Mouse (Mus musculus) layer of hippocampus, adult 18-20 months (tissue): Measurements from ENCODE around the gene Tspan8. TPM values are rescaled to one million over a fixed set of nuclear protein-coding genes. Genes with fewer than 3 reads are reported as not detected.
"Not testable (repeated sequence)": the region's sequence is repeated elsewhere in the genome, so short reads cannot be mapped to it uniquely, and the experiment has no call there.

Source experiments
- DNase-seq, 2 experiments: peaks; one replicate each; pipeline ENCODE4 v3.0.0; 2022; ENCODE audit warnings: low spot score in 2 of 2
- long read RNA-seq: library from polyadenylated mRNA; stranded (forward); transcript quantifications from one replicate; pipeline ENCODE4 v2.0.0, GENCODE M21; 2021
- total RNA-seq, 2 experiments: library from RNA; stranded (reverse); gene quantifications; 2 replicates each; pipeline ENCODE4 v1.2.3; 2021

Gene Tspan8
- under 1 TPM in 1 of 2 experiments, not detected in 1; 0.33 TPM for total RNA-seq
- long read RNA-seq = 0 reads

DNA sequence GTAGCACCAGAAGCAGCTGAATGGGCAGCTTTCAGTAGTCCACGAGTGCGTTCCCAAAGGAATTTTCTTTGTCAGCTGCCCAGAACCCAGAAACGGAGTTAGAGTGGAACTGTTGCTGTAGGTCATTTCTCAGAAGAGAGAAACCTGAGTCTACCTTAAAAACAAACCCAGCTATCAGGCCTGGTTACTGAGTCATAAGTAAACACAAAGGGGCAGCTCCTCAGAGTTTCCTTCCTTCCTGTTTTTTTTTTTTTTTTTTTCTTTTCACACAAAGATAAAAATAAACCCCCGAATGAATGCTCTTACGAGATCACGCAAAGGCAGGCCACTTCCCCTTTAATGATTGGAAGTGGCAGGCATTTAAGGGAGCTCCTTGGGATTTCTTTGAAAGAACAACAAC lies at the start of gene Tspan8:
Gene Tspan8 (plus strand): TSS at position 322 of the 400 bp plus-strand sequence.
- DNase-seq = no peak

- DNase-seq = no peak
These were observed 46.6 kb upstream of the Tspan8 start for GRCm38 (mm10) chr10:115770032-115770431.

DNA sequence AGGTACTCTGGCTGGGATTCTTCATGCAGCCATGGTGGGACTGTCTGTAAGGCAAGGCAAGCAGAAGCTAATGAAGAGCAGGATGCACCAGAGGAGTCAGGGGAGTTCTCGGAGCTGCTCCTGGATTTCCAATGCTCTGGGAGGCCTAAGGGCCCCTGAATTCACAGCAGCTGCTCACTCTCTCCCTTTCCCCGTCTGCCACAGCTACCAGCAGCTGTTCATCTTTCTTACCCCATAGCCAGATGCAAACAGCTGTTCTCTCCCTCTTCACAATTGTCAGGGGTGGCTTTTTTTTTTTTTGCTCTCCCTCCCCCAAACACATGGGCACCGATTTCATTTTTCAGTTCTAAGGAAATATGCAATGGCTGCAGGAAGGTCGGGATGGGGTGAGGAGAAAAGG lies 42.2 kb upstream of the Tspan8 start:
- DNase-seq = no peak

DNA sequence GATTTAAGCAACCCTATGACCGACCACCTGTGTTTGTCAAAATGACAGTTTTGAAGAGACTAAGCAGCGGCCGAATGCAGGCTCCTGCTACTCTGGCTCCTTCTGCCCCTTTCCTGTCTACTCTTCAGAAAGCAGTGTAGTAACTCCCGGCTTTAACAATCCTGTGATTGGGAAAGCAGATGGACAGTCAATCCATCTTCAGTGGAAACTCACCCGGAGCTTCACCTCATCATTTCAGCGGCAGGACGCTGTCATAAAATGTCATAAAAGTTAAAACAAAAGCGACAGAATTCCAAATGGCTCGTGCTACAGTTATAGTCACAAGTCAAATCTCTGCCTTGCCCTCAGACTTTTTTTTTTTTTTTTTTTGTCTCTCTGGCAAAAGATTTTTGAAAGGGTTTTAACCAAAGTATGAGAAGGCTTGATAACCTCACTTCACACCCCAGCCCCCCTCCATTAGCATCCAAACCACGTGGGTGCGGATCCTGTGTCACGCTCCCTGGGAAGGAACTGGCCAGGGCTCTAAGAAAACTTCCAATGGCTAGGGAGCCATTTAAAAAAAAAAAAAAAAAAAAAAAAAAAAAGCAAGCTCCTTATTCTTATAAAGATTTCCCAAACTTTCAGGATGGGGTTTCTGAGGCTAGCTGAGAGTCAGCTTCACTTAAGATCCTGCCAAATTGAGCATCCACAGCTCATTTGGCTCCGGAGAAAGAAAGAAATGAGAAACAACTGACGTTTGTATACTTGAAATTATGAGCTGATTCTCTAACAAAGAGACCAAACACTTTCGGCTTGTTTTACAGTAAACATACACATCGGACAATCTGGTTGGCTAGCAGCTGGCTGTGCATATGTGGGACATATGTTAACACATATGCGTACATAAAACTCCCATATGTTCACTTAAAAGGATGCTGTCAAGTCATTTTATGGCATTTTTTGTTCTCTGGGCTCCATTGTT lies 40.4 kb upstream of the Tspan8 start:
- peak; percentile 8 to 61 for DNase-seq

GRCm38 (mm10) chr10:115777366-115777765 lies 39.3 kb upstream of the Tspan8 start:
- DNase-seq = no peak

DNA sequence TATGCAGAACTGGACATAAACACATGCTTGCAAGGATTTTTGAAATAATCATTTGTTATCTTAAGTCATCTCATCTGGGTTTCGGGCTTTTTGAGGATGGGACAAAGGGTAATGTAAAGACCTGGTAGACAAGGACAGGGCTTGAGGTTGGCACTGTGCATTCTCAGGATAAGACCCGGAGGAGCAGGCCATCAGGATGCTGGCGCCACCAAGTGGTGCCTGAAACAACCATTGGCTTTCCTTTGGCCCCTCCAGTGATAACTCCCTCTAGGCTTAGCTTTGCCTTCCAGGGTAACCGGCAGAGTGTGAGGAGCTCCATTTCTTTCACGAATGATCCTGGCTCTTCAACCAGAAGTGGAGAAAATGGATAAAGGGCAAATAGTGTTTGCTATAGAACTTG lies 38.0 kb upstream of the Tspan8 start:
- DNase-seq = peak in 1 of 2 experiments; percentile 30

DNA sequence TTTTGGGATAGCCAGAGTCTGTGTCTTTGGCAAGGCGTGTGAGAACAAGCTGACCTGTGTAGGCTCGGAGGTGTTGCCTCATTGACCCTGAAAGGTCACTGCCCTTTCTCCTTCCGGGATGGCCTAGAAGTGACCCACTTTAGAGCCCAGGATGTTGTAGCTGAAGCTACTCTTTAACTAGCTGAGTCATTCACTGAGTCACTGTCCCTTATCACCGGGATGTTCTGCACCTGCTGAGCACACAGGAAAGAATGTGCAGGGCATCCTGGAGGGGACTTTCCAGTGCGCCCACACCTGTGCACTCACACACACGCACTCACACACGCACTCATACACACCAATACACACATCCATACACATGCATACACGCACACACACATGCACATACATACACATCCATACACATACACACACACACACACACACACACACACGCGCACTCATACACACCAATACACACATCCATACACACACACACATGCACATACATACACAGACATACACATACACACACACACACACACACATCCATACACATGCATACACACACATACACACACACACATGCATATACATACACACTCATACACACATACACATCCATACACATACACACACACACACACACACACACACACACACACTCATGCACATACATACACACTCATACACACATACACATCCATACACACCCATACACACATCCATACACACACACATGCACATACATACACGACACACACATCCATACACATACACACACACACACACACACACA lies 36.2 kb upstream of the Tspan8 start:
- no peak for DNase-seq

DNA sequence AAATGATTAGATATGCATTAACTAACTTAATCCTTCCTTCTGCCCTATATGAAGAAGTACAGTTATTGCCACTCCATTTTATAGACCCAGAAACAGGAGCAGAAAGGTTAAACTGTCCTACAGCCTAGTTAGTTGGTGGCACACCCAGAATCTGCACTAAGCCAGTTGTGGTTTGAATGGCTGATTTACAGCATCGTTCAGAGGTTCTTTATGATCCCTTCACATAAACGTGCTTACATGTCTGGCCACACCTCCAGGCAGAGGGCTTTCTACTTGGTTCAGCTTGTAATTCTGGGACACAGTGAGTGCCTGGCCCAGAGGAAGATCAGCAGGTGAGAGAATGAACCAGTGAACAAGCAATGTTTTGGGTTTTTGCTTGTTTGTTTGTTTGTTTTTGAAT lies 33.4 kb upstream of the Tspan8 start:
- no peak for DNase-seq

DNA sequence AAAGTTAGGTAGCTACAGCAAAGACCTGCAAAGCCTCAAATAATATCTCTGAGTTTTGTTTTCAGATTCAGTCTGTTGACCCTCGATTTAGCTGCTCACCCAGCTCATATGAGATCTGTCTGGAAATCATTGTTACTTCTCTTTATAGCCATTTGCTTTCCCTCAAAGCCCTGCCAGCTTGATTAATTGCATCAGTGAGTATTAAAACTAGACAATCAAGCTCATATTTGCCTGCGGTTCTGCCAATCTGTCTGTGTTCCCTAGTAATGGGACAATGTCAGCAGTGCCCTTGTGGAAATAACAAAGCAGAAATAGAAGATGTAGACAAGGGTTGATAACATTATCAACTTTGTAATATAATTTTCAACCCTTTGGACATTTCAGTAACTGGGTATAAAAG lies 25.8 kb upstream of the Tspan8 start:
- DNase-seq = peak in 1 of 2 experiments; percentile 21

DNA sequence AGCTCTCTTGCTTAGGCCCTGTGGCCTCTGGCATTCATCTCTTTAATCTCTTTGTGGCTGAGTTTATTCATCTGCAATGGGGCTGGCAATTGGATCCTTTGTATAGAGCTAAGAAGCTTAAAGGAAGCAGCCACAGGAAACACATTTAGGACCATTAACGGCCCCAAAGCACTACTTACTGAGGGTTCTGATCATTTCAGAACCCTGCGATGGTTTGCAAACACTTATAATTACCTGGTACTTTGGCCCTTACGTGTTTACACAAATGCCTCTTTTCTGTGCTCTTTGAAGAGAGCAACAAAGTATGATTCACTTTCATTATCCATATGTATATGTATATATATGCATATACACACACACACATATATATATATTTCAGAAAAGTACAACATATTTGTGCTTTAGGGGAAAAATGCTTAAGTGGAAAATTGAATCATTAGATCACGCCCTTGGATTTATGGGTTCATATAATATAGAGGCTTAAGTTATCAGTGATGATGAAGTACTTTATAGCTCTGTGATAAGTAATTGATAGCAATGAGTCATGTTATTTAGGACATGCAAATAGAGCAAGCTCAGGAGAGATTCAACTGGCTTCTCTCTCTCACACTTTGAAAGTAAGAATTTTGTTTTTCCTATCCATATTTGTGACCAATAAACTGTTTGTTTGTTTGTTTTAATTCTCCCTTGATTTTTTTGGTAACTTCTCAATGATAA lies 20.4 kb upstream of the Tspan8 start:
- DNase-seq = no peak

- DNase-seq = no peak
These were observed 15.2 kb upstream of the Tspan8 start for GRCm38 (mm10) chr10:115801464-115801863.

GRCm38 (mm10) chr10:115803013-115803412 lies 13.6 kb upstream of the Tspan8 start:
- not testable (repeated sequence) for DNase-seq

- no peak for DNase-seq
These were observed 12.9 kb upstream of the Tspan8 start for GRCm38 (mm10) chr10:115803765-115804164.

DNA sequence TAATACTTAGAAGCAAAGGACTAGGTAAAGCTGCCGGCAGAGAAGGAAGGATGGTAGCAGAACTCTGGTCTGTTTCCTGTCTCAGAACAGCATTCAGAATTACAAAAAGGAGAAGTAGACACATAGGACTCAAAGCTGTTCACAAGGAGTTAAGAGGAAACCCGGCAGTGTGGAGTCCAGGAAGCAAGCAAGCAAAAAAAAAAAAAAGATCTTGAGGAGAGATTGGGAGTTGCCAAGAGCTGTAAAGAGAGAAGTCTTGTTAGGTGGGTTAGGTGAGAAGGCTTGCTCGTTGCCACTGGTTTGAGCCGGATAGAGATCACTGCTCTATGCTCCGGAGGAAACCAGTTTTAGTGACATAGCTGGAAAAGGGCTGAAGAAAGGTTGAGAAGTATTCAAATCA lies 10.6 kb upstream of the Tspan8 start:
- DNase-seq = no peak

DNA sequence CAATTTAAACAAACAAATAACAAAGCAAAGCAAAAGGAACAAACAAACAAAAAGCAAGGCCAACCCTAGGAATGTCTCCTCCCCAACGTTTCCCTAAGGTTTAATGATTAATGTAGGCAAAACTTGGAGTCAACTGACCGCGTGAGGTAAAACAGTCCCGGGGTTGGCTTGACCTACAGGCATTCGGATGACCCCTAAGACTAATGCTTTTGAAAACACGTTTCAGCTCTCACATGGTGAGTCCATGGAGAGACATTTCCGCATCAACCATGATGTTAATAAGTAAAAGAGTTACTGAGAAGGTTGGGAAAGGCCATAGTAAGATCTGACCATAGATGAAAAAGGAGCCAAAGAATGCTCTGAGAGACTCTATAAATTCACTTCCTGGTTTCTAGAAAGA lies 7.5 kb upstream of the Tspan8 start:
- DNase-seq = no peak

GRCm38 (mm10) chr10:115811519-115811918 lies 5.1 kb upstream of the Tspan8 start:
- no peak for DNase-seq

DNA sequence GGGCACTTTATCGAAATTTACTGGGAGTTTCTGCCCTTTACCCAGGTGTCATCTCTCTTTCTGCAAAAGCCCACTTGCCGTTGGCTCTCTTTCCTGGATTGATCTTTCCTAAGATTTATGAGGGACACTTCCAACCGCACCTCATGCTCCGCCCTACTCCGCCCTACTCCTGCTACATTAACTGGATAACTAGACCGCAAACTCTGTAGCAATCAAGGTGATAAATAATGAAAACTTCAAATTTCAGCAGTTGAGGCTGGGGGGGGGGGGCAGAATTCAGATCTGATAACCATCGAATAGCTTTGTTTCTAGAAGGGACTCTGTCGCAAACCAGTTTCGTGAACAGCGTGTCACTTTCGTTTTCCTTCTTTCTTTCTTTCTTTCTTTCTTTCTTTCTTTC lies 1.8 kb upstream of the Tspan8 start:
- DNase-seq = no peak

DNA sequence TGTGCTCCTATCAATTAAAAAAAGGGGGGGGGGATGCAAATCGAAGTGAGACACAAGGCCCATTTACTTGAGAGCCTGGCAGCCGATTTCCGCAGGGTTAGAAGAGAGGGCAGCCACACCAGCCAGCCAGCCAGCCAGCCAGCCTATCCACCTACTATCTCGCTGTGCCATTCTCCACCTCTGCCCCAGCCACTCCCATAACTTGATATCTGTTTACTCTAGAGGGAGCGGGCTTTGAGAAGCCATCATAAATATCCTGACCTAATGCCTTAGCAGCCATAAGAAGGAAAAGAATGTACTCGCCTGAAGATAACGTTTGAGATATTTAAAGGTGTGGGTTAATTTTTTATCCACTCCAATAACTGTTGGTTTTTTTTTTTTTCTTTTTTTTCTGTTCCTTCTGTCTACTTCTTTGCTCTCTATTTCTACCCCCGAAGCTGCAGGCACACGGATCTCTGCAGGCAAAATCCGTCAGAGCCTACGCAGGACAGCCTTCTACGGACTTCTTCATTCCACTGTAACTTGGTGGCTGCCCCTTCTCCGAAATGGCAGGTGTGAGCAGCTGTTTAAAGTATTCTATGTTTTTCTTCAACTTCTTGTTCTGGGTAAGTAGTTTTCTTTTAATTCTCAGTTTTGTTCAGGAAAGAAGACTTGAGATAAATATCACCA lies 558 bp downstream of the Tspan8 start:
- DNase-seq = no peak

DNA sequence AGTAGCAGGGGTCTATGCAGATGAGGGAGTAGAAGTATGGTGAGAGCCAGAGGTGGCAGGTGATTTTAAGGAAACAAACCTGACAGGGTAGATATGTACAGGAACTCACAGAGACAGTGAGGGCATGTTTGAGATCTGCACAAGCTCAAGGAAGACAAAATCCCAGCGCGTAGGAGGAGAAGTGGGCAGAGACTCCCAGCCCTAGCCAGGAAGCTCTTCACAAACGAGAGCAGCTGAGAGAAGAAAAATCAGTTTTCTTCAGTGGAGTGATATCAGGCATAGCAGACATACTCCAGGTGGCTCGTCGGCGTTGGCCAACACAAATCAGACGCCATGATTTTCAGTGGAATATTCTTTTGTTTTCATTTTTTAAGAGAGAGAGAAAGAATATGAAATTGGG lies 8.7 kb downstream of the Tspan8 start:
- no peak for DNase-seq

DNA sequence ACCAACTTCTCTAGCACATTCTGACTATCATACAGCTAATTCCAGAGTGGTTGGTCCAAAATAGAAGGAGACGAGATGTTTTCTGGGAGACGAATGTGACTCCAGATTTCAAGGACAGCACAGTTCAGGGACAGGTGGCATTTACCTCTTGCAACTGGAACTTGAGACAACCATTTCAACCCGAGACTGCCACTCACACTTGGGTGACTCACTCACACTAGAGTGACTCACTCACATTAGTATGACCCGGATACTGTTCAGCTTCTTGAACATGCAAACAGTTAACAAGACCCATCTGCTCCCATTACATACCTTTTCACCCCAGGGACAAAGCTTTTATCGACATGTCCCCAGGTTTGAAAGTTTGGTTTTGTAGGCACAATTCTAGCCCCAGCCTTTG lies 12.2 kb downstream of the Tspan8 start:
- no peak for DNase-seq

DNA sequence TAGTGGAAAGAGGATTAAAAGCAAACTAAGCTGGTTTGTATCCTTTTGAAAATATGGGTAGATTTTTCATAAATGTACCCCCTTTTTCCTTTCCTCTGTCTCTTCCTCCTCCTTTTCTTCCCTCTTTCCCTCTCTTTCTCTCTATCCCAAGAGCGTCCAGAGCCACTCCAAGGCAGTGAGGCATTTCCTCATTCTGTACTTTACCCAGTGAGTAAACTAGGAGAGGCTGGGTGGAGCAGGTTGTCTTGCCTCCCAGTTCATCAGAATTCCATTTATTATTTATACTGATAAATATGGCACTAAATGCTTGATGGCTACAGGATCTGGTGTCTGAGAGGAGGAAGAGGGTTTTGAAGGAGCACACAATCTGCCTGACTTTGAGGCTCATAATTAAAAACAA lies 13.1 kb downstream of the Tspan8 start:
- DNase-seq = no peak
